In the genomic region with DNA sequence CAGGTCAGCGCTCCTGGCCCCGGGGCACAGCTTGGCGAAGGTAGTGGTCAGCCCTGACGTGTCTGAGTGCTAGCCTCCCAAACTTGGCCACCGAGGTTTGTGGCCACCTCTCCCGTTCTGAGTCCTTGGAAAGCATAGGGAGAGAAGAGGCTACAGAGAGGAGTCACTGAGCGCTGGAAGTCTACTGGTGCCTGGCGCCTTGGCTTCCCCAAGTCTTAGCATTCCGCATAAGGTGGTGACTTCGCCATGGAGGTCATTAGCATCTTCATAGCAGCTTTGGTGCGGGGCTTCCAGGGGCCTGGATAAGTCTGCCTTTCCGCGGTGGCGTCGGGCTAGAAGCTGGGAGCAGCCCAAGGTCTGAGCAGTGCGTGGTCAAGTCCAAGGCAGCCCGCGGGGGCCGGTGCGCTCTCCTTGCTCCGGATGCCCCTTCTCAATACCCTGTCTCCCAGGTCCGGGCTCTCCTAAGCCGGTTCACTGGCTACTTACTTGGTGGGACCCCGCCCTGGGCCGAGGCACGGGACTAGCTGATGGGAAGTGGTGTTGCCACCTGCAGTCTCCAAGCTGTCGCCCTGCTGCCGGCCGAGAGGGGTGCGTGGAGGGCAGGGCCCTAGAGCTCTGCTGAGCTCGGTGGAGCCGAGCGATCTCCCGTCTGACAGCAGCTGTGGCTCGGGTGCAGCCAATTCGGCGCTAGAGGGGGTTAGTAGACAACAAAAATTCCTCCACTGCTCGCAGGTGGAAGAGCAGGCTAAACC, we compare ENCODE assay signal across 8 mouse cellular contexts. TPM values are rescaled to one million over a fixed set of nuclear protein-coding genes. Genes with fewer than 3 reads are reported as not detected.
A peak's percentile ranks its signal among the peaks of the same experiment; 100 is the strongest.
DNase-seq lines count a peak whose midpoint lies in the region; ATAC-seq lines count a peak whose summit lies in the region.

No protein-coding gene starts in this region.

- no peak for DNase-seq in heart, adult 9 months (ENCODE audit: low spot score in 2 of 2)
- DNase-seq in brain, adult 2 months (ENCODE audit: low read depth, low spot score), result peak; percentile 92
- peak; percentile 63 for DNase-seq in forebrain, embryonic 10.5 days (ENCODE audit: extremely low spot score, low spot score)
- peak; percentile 39 for DNase-seq in liver, embryonic 11.5 days (ENCODE audit: low spot score)
- peak; percentile 70 for DNase-seq in right cerebral cortex, postnatal 14 days
- DNase-seq in thymus, adult 18-20 months, result no peak

- peak; percentile 69; the same call in 1 of the 2 replicates for ATAC-seq in heart, embryonic 12.5 days (ENCODE audit: insufficient number of reproducible peaks, low FRiP score)
- ATAC-seq in intestine, embryonic 15.5 days, result peak; percentile 91
- ATAC-seq in liver, embryonic 11.5 days (replicated peaks; ENCODE audit: low FRiP score), result peak; percentile 56

- H3K4me1 ChIP-seq in heart, embryonic 12.5 days (replicated peaks), result peaks cover 16% of the 10 kb centered on the region
- H3K4me1 ChIP-seq in forebrain, embryonic 10.5 days, result peaks cover 20% of the 10 kb centered on the region
- H3K4me1 ChIP-seq in intestine, embryonic 15.5 days (replicated peaks), result peaks cover 8% of the 10 kb centered on the region
- H3K4me1 ChIP-seq in liver, embryonic 11.5 days (replicated peaks; ENCODE audit: control insufficient read depth, insufficient read depth, low read length), result no peaks in the 10 kb centered on the region

- no peak overlapping the region for H3K27ac ChIP-seq in heart, embryonic 12.5 days (ENCODE audit: poor library complexity, severe bottlenecking)
- H3K27ac ChIP-seq in forebrain, embryonic 10.5 days, result no peak overlapping the region
- H3K27ac ChIP-seq in intestine, embryonic 15.5 days, result no peak overlapping the region
- H3K27ac ChIP-seq in liver, embryonic 11.5 days (ENCODE audit: low read depth, low read length), result no peak overlapping the region

- H3K9ac ChIP-seq in heart, embryonic 12.5 days, result no peak overlapping the region
- H3K9ac ChIP-seq in intestine, embryonic 15.5 days, result no peak overlapping the region
- H3K9ac ChIP-seq in liver, embryonic 11.5 days (ENCODE audit: low read depth, low read length), result no peak overlapping the region

- peak overlapping the region; percentile 48 for H3K4me3 ChIP-seq in heart, embryonic 12.5 days
- H3K4me3 ChIP-seq in forebrain, embryonic 10.5 days, result peak overlapping the region; percentile 66
- peak overlapping the region; percentile 33 for H3K4me3 ChIP-seq in intestine, embryonic 15.5 days (replicated peaks)
- H3K4me3 ChIP-seq in liver, embryonic 11.5 days (ENCODE audit: low read depth, low read length), result peak overlapping the region; percentile 28

- H3K4me2 ChIP-seq in heart, embryonic 12.5 days, result peak overlapping the region; percentile 91
- peak overlapping the region; percentile 71 for H3K4me2 ChIP-seq in intestine, embryonic 15.5 days (replicated peaks)
- H3K4me2 ChIP-seq in liver, embryonic 11.5 days, result peak overlapping the region; percentile 57

- peaks cover 29% of the 10 kb centered on the region for H3K27me3 ChIP-seq in heart, embryonic 12.5 days (replicated peaks)
- H3K27me3 ChIP-seq in forebrain, embryonic 10.5 days (ENCODE audit: poor library complexity, severe bottlenecking), result peaks cover 47% of the 10 kb centered on the region
- H3K27me3 ChIP-seq in intestine, embryonic 15.5 days (replicated peaks), result peaks cover 21% of the 10 kb centered on the region
- H3K27me3 ChIP-seq in liver, embryonic 11.5 days (replicated peaks; ENCODE audit: control insufficient read depth, insufficient read depth, low read length), result peaks cover 28% of the 10 kb centered on the region

- 1% methylated on average over 38 of the region's 38 CpGs for WGBS in heart, embryonic 12.5 days
- WGBS in forebrain, embryonic 10.5 days, result under 1% methylated on average over 38 of the region's 38 CpGs
- 2% methylated on average over 38 of the region's 38 CpGs for WGBS in intestine, embryonic 15.5 days
- 1% methylated on average over 38 of the region's 38 CpGs for WGBS in liver, embryonic 11.5 days

- no peaks in the 10 kb centered on the region for H3K9me3 ChIP-seq in heart, embryonic 12.5 days (replicated peaks)
- H3K9me3 ChIP-seq in forebrain, embryonic 10.5 days, result no peaks in the 10 kb centered on the region
- no peaks in the 10 kb centered on the region for H3K9me3 ChIP-seq in intestine, embryonic 15.5 days
- H3K9me3 ChIP-seq in liver, embryonic 11.5 days (ENCODE audit: control insufficient read depth, low read length), result no peaks in the 10 kb centered on the region

- H3K36me3 ChIP-seq in heart, embryonic 12.5 days, result no peaks in the 10 kb centered on the region
- H3K36me3 ChIP-seq in forebrain, embryonic 10.5 days (replicated peaks), result no peaks in the 10 kb centered on the region
- H3K36me3 ChIP-seq in intestine, embryonic 15.5 days, result no peaks in the 10 kb centered on the region
- H3K36me3 ChIP-seq in liver, embryonic 11.5 days (ENCODE audit: control insufficient read depth, insufficient read depth, low read length), result no peaks in the 10 kb centered on the region

RNA-seq across cellular contexts. Expression of a gene that starts 0.7 kb away (rescaled TPM):
- not detected in 2 replicates for polyA plus RNA-seq in heart, embryonic 12.5 days (2016; fragmentation: Nextera tagmentation; extraction: Ambion mirVana)
- polyA plus RNA-seq in forebrain, embryonic 10.5 days (2016; fragmentation: Nextera tagmentation; extraction: Ambion mirVana), result 0.30 and 0.37 TPM in 2 replicates
- polyA plus RNA-seq in intestine, embryonic 15.5 days (2015; fragmentation: Nextera tagmentation; extraction: Ambion mirVana), result 0.19 and 0.27 TPM in 2 replicates
- not detected in 2 replicates for polyA plus RNA-seq in liver, embryonic 11.5 days (2014; fragmentation: Nextera tagmentation; extraction: Ambion mirVana)

Comparison
In these comparisons a context has a peak if more than half of its experiments do, and no peak if none do; other contexts are left out.
1. DNase-seq: peak in brain, adult 2 months (single experiment), forebrain, embryonic 10.5 days (single experiment), liver, embryonic 11.5 days (single experiment) and right cerebral cortex, postnatal 14 days (single experiment); none in heart, adult 9 months (0 of 2) and thymus, adult 18-20 months (0 of 2).
2. Peak in every context shown above with its lines, with median percentiles within 50 percentile points of each other: ATAC-seq, H3K4me2 ChIP-seq and H3K4me3 ChIP-seq.